Mouse (Mus musculus): ENCODE measurements at regions not wholly inside any gene's neighbourhood (a gene's known extent, or its start where the extent isn't known, plus 50 kb on each side); places are given as distances from the start of the nearest gene placed in this dataset.

DNA sequence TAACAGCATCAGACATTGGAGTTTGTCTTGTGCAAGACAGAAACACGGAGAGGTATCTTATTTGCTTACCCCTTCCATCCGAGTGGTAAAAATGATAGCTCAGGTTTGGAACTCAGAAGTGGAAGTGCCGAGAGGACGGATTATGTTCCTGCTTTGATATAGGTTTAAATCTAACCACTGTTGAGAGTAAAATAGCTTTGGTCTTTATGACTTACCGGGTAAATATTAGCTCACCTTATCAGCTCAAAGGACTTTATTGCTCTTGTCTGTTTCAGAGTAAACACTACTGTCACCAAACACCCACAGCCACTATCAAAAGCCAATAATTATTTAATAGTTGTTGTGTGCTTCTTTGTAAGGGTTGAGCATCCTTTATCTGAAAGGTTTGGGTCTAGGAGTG is 98.6 kb downstream of the Fgf9 start:
- ATAC-seq: no peak

Measured in CD4-positive, CD25-positive, alpha-beta regulatory T cell, adult 4 months (primary cell).